Comparison of ENCODE assay signal across 10 mouse cellular contexts in genomic region chr4:89688804-89689497, GRCm38 (mm10). TPM values are rescaled to one million over a fixed set of nuclear protein-coding genes. Genes with fewer than 3 reads are reported as not detected.
DNase-seq lines count a peak whose midpoint lies in the region; ATAC-seq and TF ChIP-seq lines count a peak whose summit lies in the region.
"Had no signal": no experiment of that assay in that cellular context is flagged by ENCODE, and none has a peak within 500 bp of the region (broad histone marks: within the 10 kb centered on the region; RNA-seq: fewer than 3 reads in every experiment).

No protein-coding gene starts in this region.

- H3K4me3 ChIP-seq in heart, postnatal 0 days (ENCODE audit: low read depth, low read length) = peak overlapping the region; percentile 43
- H3K4me3 ChIP-seq in embryonic facial prominence, embryonic 14.5 days (ENCODE audit: low read depth, low read length) = peak overlapping the region; percentile 56
- H3K4me3 ChIP-seq in limb, embryonic 10.5 days = peak overlapping the region; percentile 64
- peak overlapping the region; percentile 55 for H3K4me3 ChIP-seq in neural tube, embryonic 12.5 days
- H3K4me3 ChIP-seq: heart, adult 2 months had no signal

- TF ChIP-seq EP300 in heart, postnatal 0 days (IDR thresholded peaks at IDR 0.05; ENCODE audit: low read depth) = no peak

- H3K9ac ChIP-seq in heart, postnatal 0 days (replicated peaks; ENCODE audit: low read depth, low read length) = no peak overlapping the region
- peak overlapping the region; percentile 60 for H3K9ac ChIP-seq in embryonic facial prominence, embryonic 14.5 days (ENCODE audit: low read depth, low read length)
- H3K9ac ChIP-seq in neural tube, embryonic 12.5 days = peak overlapping the region; percentile 56

- H3K4me1 ChIP-seq in heart, postnatal 0 days (ENCODE audit: control insufficient read depth, insufficient read depth) = no peaks in the 10 kb centered on the region
- H3K4me1 ChIP-seq in embryonic facial prominence, embryonic 14.5 days (ENCODE audit: control insufficient read depth, insufficient read depth, low read length) = no peaks in the 10 kb centered on the region
- H3K4me1 ChIP-seq in limb, embryonic 10.5 days = peaks cover 16% of the 10 kb centered on the region
- H3K4me1 ChIP-seq in neural tube, embryonic 12.5 days = peaks cover 12% of the 10 kb centered on the region

- no peak for DNase-seq in heart, postnatal 0 days (ENCODE audit: low spot score)
- DNase-seq in heart, adult 18-20 months = no peak
- DNase-seq in embryonic facial prominence, embryonic 14.5 days (ENCODE audit: low spot score) = peak; percentile 42
- peak; percentile 59 for DNase-seq in limb, embryonic 10.5 days (ENCODE audit: low spot score)
- DNase-seq in layer of hippocampus, postnatal 10 days (ENCODE audit: low spot score in 2 of 2) = no peak
- DNase-seq in cerebellum, postnatal 10 days = no peak
- DNase-seq in cerebellum, postnatal 14 days = no peak

- no peaks in the 10 kb centered on the region for H3K9me3 ChIP-seq in heart, postnatal 0 days (replicated peaks; ENCODE audit: control insufficient read depth, low read length)
- H3K9me3 ChIP-seq in embryonic facial prominence, embryonic 14.5 days (ENCODE audit: control insufficient read depth, low read length) = no peaks in the 10 kb centered on the region
- H3K9me3 ChIP-seq in limb, embryonic 10.5 days (replicated peaks) = no peaks in the 10 kb centered on the region
- H3K9me3 ChIP-seq in neural tube, embryonic 12.5 days = no peaks in the 10 kb centered on the region

- no peak for TF ChIP-seq CTCF in heart, postnatal 0 days (IDR thresholded peaks at IDR 0.05; ENCODE audit: low read depth)

- H3K36me3 ChIP-seq in heart, postnatal 0 days (replicated peaks; ENCODE audit: control insufficient read depth, insufficient read depth, low read length) = no peaks in the 10 kb centered on the region
- H3K36me3 ChIP-seq in embryonic facial prominence, embryonic 14.5 days (ENCODE audit: control insufficient read depth, insufficient read depth, low read length) = no peaks in the 10 kb centered on the region
- H3K36me3 ChIP-seq in limb, embryonic 10.5 days = no peaks in the 10 kb centered on the region
- H3K36me3 ChIP-seq in neural tube, embryonic 12.5 days = no peaks in the 10 kb centered on the region

- H3K4me2 ChIP-seq in heart, postnatal 0 days (ENCODE audit: low read depth, low read length) = peak overlapping the region; percentile 61
- peak overlapping the region; percentile 86 for H3K4me2 ChIP-seq in embryonic facial prominence, embryonic 14.5 days (ENCODE audit: low read depth, low read length)
- peak overlapping the region; percentile 83 for H3K4me2 ChIP-seq in neural tube, embryonic 12.5 days (replicated peaks)

- ATAC-seq in heart, postnatal 0 days (ENCODE audit: insufficient read depth, low read depth) = no peak
- ATAC-seq in embryonic facial prominence, embryonic 14.5 days (ENCODE audit: low read depth) = peak; percentile 24; the same call in 1 of the 2 replicates
- no peak for ATAC-seq in neural tube, embryonic 12.5 days (ENCODE audit: low FRiP score, low read depth)

- 4% methylated on average over 16 of the region's 16 CpGs for WGBS in heart, postnatal 0 days
- 3% methylated on average over 16 of the region's 16 CpGs for WGBS in embryonic facial prominence, embryonic 14.5 days
- WGBS in limb, embryonic 10.5 days = 3% methylated on average over 16 of the region's 16 CpGs
- under 1% methylated on average over 16 of the region's 16 CpGs for WGBS in neural tube, embryonic 12.5 days

- peaks cover 35% of the 10 kb centered on the region for H3K27me3 ChIP-seq in heart, postnatal 0 days (ENCODE audit: control insufficient read depth, insufficient read depth, low read length)
- H3K27me3 ChIP-seq in embryonic facial prominence, embryonic 14.5 days (replicated peaks; ENCODE audit: control insufficient read depth, insufficient read depth, low read length) = peaks cover 34% of the 10 kb centered on the region
- peaks cover 51% of the 10 kb centered on the region for H3K27me3 ChIP-seq in limb, embryonic 10.5 days (ENCODE audit: low read depth, poor library complexity, severe bottlenecking)
- peaks cover 35% of the 10 kb centered on the region for H3K27me3 ChIP-seq in neural tube, embryonic 12.5 days (replicated peaks)

- no peak overlapping the region for H3K27ac ChIP-seq in heart, postnatal 0 days (ENCODE audit: low read depth)
- no peak overlapping the region for H3K27ac ChIP-seq in embryonic facial prominence, embryonic 14.5 days (replicated peaks; ENCODE audit: low read depth, low read length)
- peak overlapping the region; percentile 78 for H3K27ac ChIP-seq in limb, embryonic 10.5 days
- H3K27ac ChIP-seq in neural tube, embryonic 12.5 days = no peak overlapping the region
- H3K27ac ChIP-seq: heart, adult 2 months had no signal

RNA-seq across cellular contexts. Expression of gene Dmrta1, which starts 9.7 kb away (rescaled TPM):
- 0.31 and 0.73 TPM in 2 replicates for total RNA-seq in heart, postnatal 0 days (2014; rRNA removed; ENCODE audit: low replicate concordance)
- 0.03 and 0.07 TPM in 2 replicates for polyA plus RNA-seq in heart, postnatal 0 days (2015; fragmentation: Nextera tagmentation; extraction: Ambion mirVana)
- total RNA-seq in heart, adult 18-20 months (2021) = not detected
- polyA plus RNA-seq in embryonic facial prominence, embryonic 14.5 days (2014; fragmentation: Nextera tagmentation; extraction: Ambion mirVana) = 0.56 and 0.64 TPM in 2 replicates
- polyA plus RNA-seq in limb, embryonic 10.5 days (2016; fragmentation: Nextera tagmentation; extraction: Ambion mirVana) = 0.80 and 0.92 TPM in 2 replicates
- polyA plus RNA-seq in neural tube, embryonic 12.5 days (2016; fragmentation: Nextera tagmentation; extraction: Ambion mirVana) = 0.24 and 0.44 TPM in 2 replicates
- total RNA-seq in layer of hippocampus, postnatal 10 days (2021) = 1 to 10 TPM; 1.5 to 2.8 TPM
- total RNA-seq: heart, adult 2 months; MEL had no signal
- polyA plus RNA-seq: heart, adult 2 months had no signal

Comparison
In these comparisons a context has a peak if more than half of its experiments do, and no peak if none do; other contexts are left out.
1. DNase-seq: peak in embryonic facial prominence, embryonic 14.5 days (single experiment) and limb, embryonic 10.5 days (single experiment); none in heart, postnatal 0 days (single experiment), heart, adult 18-20 months (0 of 2), layer of hippocampus, postnatal 10 days (0 of 2), cerebellum, postnatal 10 days (0 of 2) and cerebellum, postnatal 14 days (0 of 2).
2. Peak in every context shown above with its lines, with median percentiles within 50 percentile points of each other: H3K4me2 ChIP-seq and H3K4me3 ChIP-seq.